Mouse (Mus musculus) heart, postnatal 25 days (tissue): ENCODE data around the gene Fgf11. TPM values are rescaled to one million over a fixed set of nuclear protein-coding genes. Genes with fewer than 3 reads are reported as not detected.

ENCODE experiments used
- DNase-seq: peaks from one replicate; pipeline ENCODE4 v3.0.0; 2022; ENCODE audit warnings: low spot score
- intact Hi-C: fragments of 180-260 bp; cut with DNase I; formaldehyde crosslinking; loops from one replicate; pipeline ENCODE4 v1.15.1; 2025
- total RNA-seq, 2 experiments: library from RNA; stranded (reverse); gene quantifications; 2 replicates each; pipeline ENCODE4 v1.2.3; 2021

The Fgf11 gene
- total RNA-seq, 2 experiments from 2014 or later = 2.2 to 2.4 TPM

- intact Hi-C loops = no loop called here
- DNase-seq = no peak
These were observed 8.2 kb downstream of the Fgf11 start for GRCm38 (mm10) chr11:69793429-69793828.

- intact Hi-C loops = no loop called here
- DNase-seq = no peak
These were observed 10.2 kb downstream of the Fgf11 start for GRCm38 (mm10) chr11:69791420-69791819.

- intact Hi-C loops = no loop called here
- no peak for DNase-seq
These were observed 12.2 kb downstream of the Fgf11 start for GRCm38 (mm10) chr11:69789431-69789830.

- DNase-seq = no peak
- intact Hi-C loops = no loop called here
These were observed 14.4 kb downstream of the Fgf11 start for GRCm38 (mm10) chr11:69787306-69787705.

GRCm38 (mm10) chr11:69784793-69785272 is 16.8 kb downstream of the Fgf11 start:
- DNase-seq = peak; percentile 54
- intact Hi-C loops = no loop called here

GRCm38 (mm10) chr11:69781828-69782227 is 19.8 kb downstream of the Fgf11 start:
- intact Hi-C loops = no loop called here
- no peak for DNase-seq

GRCm38 (mm10) chr11:69778985-69779384 is 22.7 kb downstream of the Fgf11 start:
- no peak for DNase-seq
- intact Hi-C loops = no loop called here

- intact Hi-C loops = no loop called here
- no peak for DNase-seq
These were observed 23.2 kb downstream of the Fgf11 start for GRCm38 (mm10) chr11:69778258-69778982.

GRCm38 (mm10) chr11:69777504-69778257 is 24.0 kb downstream of the Fgf11 start:
- intact Hi-C loops = no loop called here

GRCm38 (mm10) chr11:69776488-69776887 is 25.2 kb downstream of the Fgf11 start:
- intact Hi-C loops = no loop called here
- no peak for DNase-seq

More at GRCm38 (mm10) chr11:69777504-69778257, 24.0 kb downstream of the Fgf11 start:
- no peak for DNase-seq

GRCm38 (mm10) chr11:69775716-69776115 is 25.9 kb downstream of the Fgf11 start:
- DNase-seq = no peak
- intact Hi-C loops = no loop called here

GRCm38 (mm10) chr11:69774961-69775360 is 26.7 kb downstream of the Fgf11 start:
- intact Hi-C loops = no loop called here
- no peak for DNase-seq

GRCm38 (mm10) chr11:69767625-69767909 is 34.1 kb downstream of the Fgf11 start:
- intact Hi-C loops = loop anchor here (2.0 kb wide), 1 partner anchor 35 kb away; no protein-coding TSS in a partner anchor
- no peak for DNase-seq

GRCm38 (mm10) chr11:69766872-69767624 is 34.6 kb downstream of the Fgf11 start:
- intact Hi-C loops = loop anchor here (2.0 kb wide), 1 partner anchor 36 kb away; no protein-coding TSS in a partner anchor
- DNase-seq = no peak

GRCm38 (mm10) chr11:69766126-69766609 is 35.5 kb downstream of the Fgf11 start:
- intact Hi-C loops = loop anchor here (2.0 kb wide), 1 partner anchor 37 kb away; no protein-coding TSS in a partner anchor
- DNase-seq = peak; percentile 58

GRCm38 (mm10) chr11:69765221-69766125 is 36.2 kb downstream of the Fgf11 start, which contains the start of gene Zbtb4:
Gene Zbtb4, plus strand, starts transcription at chr11:69765912.
- intact Hi-C loops = loop anchor here (2.0 kb wide), 1 partner anchor 37 kb away; no protein-coding TSS in a partner anchor
- DNase-seq = no peak

- intact Hi-C loops = no loop called here
These were observed 38.1 kb downstream of the Fgf11 start for GRCm38 (mm10) chr11:69763551-69763950.

GRCm38 (mm10) chr11:69761868-69762267 is 39.8 kb downstream of the Fgf11 start, which contains the start of gene Slc35g3:
Gene Slc35g3, minus strand, starts transcription at chr11:69761968.
- no peak for DNase-seq
- intact Hi-C loops = no loop called here

More at GRCm38 (mm10) chr11:69763551-69763950, 38.1 kb downstream of the Fgf11 start:
- no peak for DNase-seq

- DNase-seq = no peak
- intact Hi-C loops = no loop called here
These were observed 40.8 kb downstream of the Fgf11 start for GRCm38 (mm10) chr11:69760901-69761200.
